15 mouse cellular contexts compared by ENCODE assay signal in the genomic region with DNA sequence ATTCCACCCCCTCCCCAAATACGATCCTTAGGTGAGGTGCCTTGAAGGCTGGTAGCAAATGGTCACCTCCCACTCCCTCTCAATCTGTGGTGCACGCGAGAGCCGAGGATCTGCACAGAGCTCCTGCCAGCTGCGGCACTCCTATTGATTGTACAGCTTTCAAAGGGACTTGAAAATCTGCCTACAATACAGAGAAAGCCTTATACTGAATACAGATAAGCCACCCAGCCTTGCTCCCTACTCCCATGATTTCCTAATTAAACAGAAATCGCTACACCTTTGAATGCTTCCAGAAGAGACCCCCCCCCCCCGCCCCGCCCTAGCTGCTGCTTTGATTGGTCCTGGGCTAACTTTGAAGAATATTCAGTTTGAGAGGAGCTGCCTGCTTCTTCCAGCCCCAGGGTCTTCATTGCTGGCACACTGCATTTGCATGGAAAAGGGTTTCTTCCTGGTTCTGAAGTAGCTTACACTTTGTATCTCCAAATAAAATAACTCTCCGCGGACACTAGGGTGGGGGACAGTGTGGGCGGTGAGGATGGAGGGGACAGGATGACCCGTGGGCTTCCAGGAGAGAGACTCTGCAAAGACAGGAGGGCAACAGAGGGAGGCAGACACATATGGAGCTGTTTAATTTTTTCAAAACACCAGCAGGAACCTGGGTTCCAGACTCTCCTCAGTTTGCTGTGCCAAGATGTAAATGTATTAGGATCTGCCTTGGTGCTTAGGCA. TPM values are rescaled to one million over a fixed set of nuclear protein-coding genes. Genes with fewer than 3 reads are reported as not detected.
DNase-seq lines count a peak whose midpoint lies in the region; ATAC-seq lines count a peak whose summit lies in the region.
"Had no signal": no experiment of that assay in that cellular context is flagged by ENCODE, and none has a peak within 500 bp of the region (broad histone marks: within the 10 kb centered on the region; RNA-seq: fewer than 3 reads in every experiment).

No protein-coding gene starts in this region.

- H3K4me1 ChIP-seq in hindbrain, embryonic 10.5 days (replicated peaks) = peaks cover 47% of the 10 kb centered on the region
- H3K4me1 ChIP-seq in midbrain, embryonic 13.5 days (replicated peaks) = peaks cover 29% of the 10 kb centered on the region

- H3K36me3 ChIP-seq in hindbrain, embryonic 10.5 days = no peaks in the 10 kb centered on the region
- H3K36me3 ChIP-seq in midbrain, embryonic 13.5 days = no peaks in the 10 kb centered on the region
- H3K36me3 ChIP-seq: embryonic facial prominence, embryonic 13.5 days had no signal

- DNase-seq in left cerebral cortex, postnatal 4 days = peak; percentile 40
- DNase-seq in left cerebral cortex, postnatal 10 days (ENCODE audit: extremely low spot score in 1 of 2, low spot score in 2 of 2) = no peak
- DNase-seq in hindbrain, embryonic 10.5 days (ENCODE audit: low spot score) = peak; percentile 27
- no peak for DNase-seq in adrenal gland, postnatal 36 days
- DNase-seq in urinary bladder, postnatal 10 days (ENCODE audit: low spot score) = no peak
- no peak for DNase-seq in spleen, postnatal 4 days (ENCODE audit: low spot score in 2 of 2)
- DNase-seq in frontal cortex, postnatal 25 days (ENCODE audit: low spot score in 2 of 2) = no peak
- DNase-seq: B cell, adult 2 months; kidney, adult 8-10 months; thymus, adult 2 months had no signal

- H3K9ac ChIP-seq in midbrain, embryonic 13.5 days (replicated peaks) = no peak overlapping the region
- H3K9ac ChIP-seq: embryonic facial prominence, embryonic 13.5 days; liver, embryonic 14.5 days had no signal

- H3K27ac ChIP-seq in hindbrain, embryonic 10.5 days = peak overlapping the region; percentile 66
- peak overlapping the region; percentile 69 for H3K27ac ChIP-seq in midbrain, embryonic 13.5 days
- H3K27ac ChIP-seq: embryonic facial prominence, embryonic 13.5 days; liver, embryonic 14.5 days had no signal

- 0 out of 2 replicates have a peak overlapping the region, but pooled peaks have one; percentile 11 for H3K4me2 ChIP-seq in midbrain, embryonic 13.5 days (replicated peaks)
- H3K4me2 ChIP-seq: embryonic facial prominence, embryonic 13.5 days had no signal

- peak; percentile 89 for ATAC-seq in midbrain, embryonic 13.5 days

- no peaks in the 10 kb centered on the region for H3K27me3 ChIP-seq in hindbrain, embryonic 10.5 days (ENCODE audit: insufficient read depth, poor library complexity, severe bottlenecking)
- H3K27me3 ChIP-seq in midbrain, embryonic 13.5 days = no peaks in the 10 kb centered on the region
- H3K27me3 ChIP-seq: embryonic facial prominence, embryonic 13.5 days had no signal

- intact Hi-C loops in left cerebral cortex, postnatal 4 days (cut with DNase I) = no loop called here
- intact Hi-C loops in left cerebral cortex, postnatal 10 days (cut with DNase I) = no loop called here

- no peak overlapping the region for H3K4me3 ChIP-seq in hindbrain, embryonic 10.5 days
- no peak overlapping the region for H3K4me3 ChIP-seq in midbrain, embryonic 13.5 days (replicated peaks)
- H3K4me3 ChIP-seq: embryonic facial prominence, embryonic 13.5 days; myocyte had no signal

- WGBS in hindbrain, embryonic 10.5 days = 63% methylated on average over 12 of the region's 12 CpGs
- 26% methylated on average over 12 of the region's 12 CpGs for WGBS in midbrain, embryonic 13.5 days

- H3K9me3 ChIP-seq in hindbrain, embryonic 10.5 days = peaks cover 7% of the 10 kb centered on the region; the same call in 1 of the 2 replicates
- H3K9me3 ChIP-seq in midbrain, embryonic 13.5 days = no peaks in the 10 kb centered on the region
- H3K9me3 ChIP-seq: embryonic facial prominence, embryonic 13.5 days had no signal

RNA-seq across cellular contexts. Expression of a gene that starts 17.4 kb away (rescaled TPM):
- total RNA-seq in left cerebral cortex, postnatal 4 days (2021) = 10 to 100 TPM; 21.2 to 23.0 TPM
- 10 to 100 TPM; 33.8 to 38.1 TPM for total RNA-seq in left cerebral cortex, postnatal 10 days (2021)
- 18.7 and 30.4 TPM in 2 replicates for polyA plus RNA-seq in hindbrain, embryonic 10.5 days (2016; fragmentation: Nextera tagmentation; extraction: Ambion mirVana)
- 15.7 and 19.4 TPM in 2 replicates for polyA plus RNA-seq in midbrain, embryonic 13.5 days (2015; fragmentation: Nextera tagmentation; extraction: Ambion mirVana)
- 1 to 10 TPM; 1.6 to 3.9 TPM for total RNA-seq in adrenal gland, postnatal 36 days (2021)
- total RNA-seq: heart, postnatal 25 days had no signal

RNA-seq across cellular contexts. Expression of a gene that starts 47.2 kb away (rescaled TPM):
- 10 to 100 TPM; 36.2 to 36.4 TPM for total RNA-seq in left cerebral cortex, postnatal 4 days (2021)
- total RNA-seq in left cerebral cortex, postnatal 10 days (2021) = 10 to 100 TPM; 38.0 to 38.2 TPM
- polyA plus RNA-seq in hindbrain, embryonic 10.5 days (2016; fragmentation: Nextera tagmentation; extraction: Ambion mirVana) = 32.1 and 40.3 TPM in 2 replicates
- polyA plus RNA-seq in midbrain, embryonic 13.5 days (2015; fragmentation: Nextera tagmentation; extraction: Ambion mirVana) = 31.7 and 33.2 TPM in 2 replicates
- total RNA-seq in adrenal gland, postnatal 36 days (2021) = 10 to 100 TPM; 35.4 to 39.5 TPM

RNA-seq across cellular contexts. Expression of a gene that starts 48.1 kb away (rescaled TPM):
- total RNA-seq in left cerebral cortex, postnatal 4 days (2021) = 10 to 100 TPM; 23.5 to 26.1 TPM
- 10 to 100 TPM; 19.9 to 21.8 TPM for total RNA-seq in left cerebral cortex, postnatal 10 days (2021)
- 21.5 and 25.3 TPM in 2 replicates for polyA plus RNA-seq in hindbrain, embryonic 10.5 days (2016; fragmentation: Nextera tagmentation; extraction: Ambion mirVana)
- polyA plus RNA-seq in midbrain, embryonic 13.5 days (2015; fragmentation: Nextera tagmentation; extraction: Ambion mirVana) = 29.8 and 31.2 TPM in 2 replicates
- 10 to 100 TPM; 27.4 to 27.7 TPM for total RNA-seq in adrenal gland, postnatal 36 days (2021)

Comparison
In these comparisons a context has a peak if more than half of its experiments do, and no peak if none do; other contexts are left out.
1. DNase-seq: peak in left cerebral cortex, postnatal 4 days (single experiment) and hindbrain, embryonic 10.5 days (single experiment); none in left cerebral cortex, postnatal 10 days (0 of 2), adrenal gland, postnatal 36 days (0 of 2), urinary bladder, postnatal 10 days (single experiment), spleen, postnatal 4 days (0 of 2) and frontal cortex, postnatal 25 days (0 of 2).
2. RNA of a gene that starts 17.4 kb away (total RNA-seq): 33.8 to 38.1 TPM in left cerebral cortex, postnatal 10 days and 21.2 to 23.0 TPM in left cerebral cortex, postnatal 4 days; 1.6 to 3.9 TPM in adrenal gland, postnatal 36 days; every median in the first group is over 4 times any median in the second.